Mouse (Mus musculus) liver, embryonic 11.5 days (tissue): ENCODE data around the gene Arhgap19. TPM values are rescaled to one million over a fixed set of nuclear protein-coding genes. Genes with fewer than 3 reads are reported as not detected.

Source experiments
- ATAC-seq: fragments of 200-750 bp; cut with Nextera tagmentation; replicated peaks from 2 replicates; pipeline ENCODE4 v1.8.0; 2017; ENCODE audit warnings: moderate number of reproducible peaks, mild to moderate bottlenecking, moderate TSS enrichment, moderate library complexity; ENCODE audit not compliant: low FRiP score
- DNase-seq: peaks from one replicate; pipeline ENCODE4 v3.0.0-alpha.2; 2017; ENCODE audit warnings: low spot score
- H3K27ac ChIP-seq: fragments of 300-500 bp; sonication (generic); 2 replicates; pipeline ENCODE4 v1.5.1; 2014; ENCODE audit warnings: mild to moderate bottlenecking, low read depth, low read length, control low read depth
- H3K27me3 ChIP-seq: fragments of 300-500 bp; sonication (generic); replicated peaks from 2 replicates; pipeline ENCODE4 v1.6.1; 2014; ENCODE audit warnings: low read length, mixed read lengths; ENCODE audit not compliant: control insufficient read depth, insufficient read depth
- H3K36me3 ChIP-seq: fragments of 300-500 bp; sonication (generic); 2 replicates; pipeline ENCODE4 v1.6.1; 2014; ENCODE audit warnings: mild to moderate bottlenecking, low read length, moderate library complexity, mixed read lengths; ENCODE audit not compliant: control insufficient read depth, insufficient read depth
- H3K4me1 ChIP-seq: fragments of 300-500 bp; sonication (generic); replicated peaks from 2 replicates; pipeline ENCODE4 v1.6.1; 2014; ENCODE audit warnings: low read length, mixed read lengths; ENCODE audit not compliant: control insufficient read depth, insufficient read depth
- H3K4me2 ChIP-seq: fragments of 300-500 bp; sonication (generic); 2 replicates; pipeline ENCODE4 v1.6.1; 2014; ENCODE audit warnings: mild to moderate bottlenecking, control low read depth, moderate library complexity
- H3K4me3 ChIP-seq: fragments of 300-500 bp; sonication (generic); 2 replicates; pipeline ENCODE4 v1.5.1; 2014; ENCODE audit warnings: low read depth, low read length, control low read depth
- H3K9ac ChIP-seq: fragments of 300-500 bp; sonication (generic); 2 replicates; pipeline ENCODE4 v1.6.1; 2014; ENCODE audit warnings: low read depth, low read length, control low read depth
- H3K9me3 ChIP-seq: fragments of 300-500 bp; sonication (generic); 2 replicates; pipeline ENCODE4 v1.6.1; 2016; ENCODE audit warnings: low read length, inconsistent platforms, mixed read lengths; ENCODE audit not compliant: control insufficient read depth
- WGBS: fragments of 180-500 bp; shearing (Covaris S2); extraction: QIAGEN DNeasy Blood & Tissue Kit; methylation state at CpG from one replicate; pipeline ENCODE4 v1.1.7; 2014; 5-methylcytosine and 5-hydroxymethylcytosine counted together
- polyA plus RNA-seq: library from polyadenylated mRNA; unstranded; fragments of >200 nt; fragmentation: Nextera tagmentation; extraction: Ambion mirVana; gene quantifications from 2 replicates; pipeline ENCODE4 v1.2.1, GENCODE M21; 2014

Gene Arhgap19
- polyA plus RNA-seq, 1 experiment from 2014 or later: 55.6 TPM

- ATAC-seq: no peak
- 82% methylated on average over 6 of the region's 6 CpGs for WGBS
Measured at GRCm38 (mm10) chr19:41759765-41760164, 42.1 kb downstream of the Arhgap19 start.

GRCm38 (mm10) chr19:41759270-41759669, 42.6 kb downstream of the Arhgap19 start:
- H3K27me3 ChIP-seq: no peaks in the 10 kb centered on the region
- no peak overlapping the region for H3K4me2 ChIP-seq
- WGBS: 91% methylated on average over 5 of the region's 5 CpGs
- H3K4me1 ChIP-seq: no peaks in the 10 kb centered on the region
- H3K9me3 ChIP-seq: no peaks in the 10 kb centered on the region
- no peak overlapping the region for H3K4me3 ChIP-seq
- DNase-seq (no peak), ATAC-seq (no peak)
- no peaks in the 10 kb centered on the region for H3K36me3 ChIP-seq
- no peak overlapping the region for H3K27ac ChIP-seq
- H3K9ac ChIP-seq: no peak overlapping the region

More at GRCm38 (mm10) chr19:41759765-41760164, 42.1 kb downstream of the Arhgap19 start:
- Histone ChIP-seq H3K9ac (no peak overlapping the region), H3K4me3 (no peak overlapping the region), H3K4me2 (no peak overlapping the region), H3K4me1 (no peaks in the 10 kb centered on the region), H3K27me3 (no peaks in the 10 kb centered on the region), H3K9me3 (no peaks in the 10 kb centered on the region), H3K27ac (no peak overlapping the region), H3K36me3 (no peaks in the 10 kb centered on the region)
- no peak for DNase-seq

- Histone ChIP-seq H3K4me3 (no peak overlapping the region), H3K36me3 (no peaks in the 10 kb centered on the region), H3K9ac (no peak overlapping the region), H3K4me2 (no peak overlapping the region), H3K9me3 (no peaks in the 10 kb centered on the region), H3K27ac (no peak overlapping the region), H3K27me3 (no peaks in the 10 kb centered on the region), H3K4me1 (no peaks in the 10 kb centered on the region)
- 87% methylated on average over 15 of the region's 15 CpGs for WGBS
- DNase-seq (no peak), ATAC-seq (no peak)
Measured at GRCm38 (mm10) chr19:41754760-41755159, 47.1 kb downstream of the Arhgap19 start.

GRCm38 (mm10) chr19:41751906-41752305, 49.9 kb downstream of the Arhgap19 start:
- 75% methylated on average over 11 of the region's 11 CpGs for WGBS
- no peaks in the 10 kb centered on the region for H3K27me3 ChIP-seq

GRCm38 (mm10) chr19:41747436-41747835, 54.4 kb downstream of the Arhgap19 start:
- Histone ChIP-seq H3K27me3 (peaks cover 24% of the 10 kb centered on the region), H3K9me3 (no peaks in the 10 kb centered on the region), H3K36me3 (no peaks in the 10 kb centered on the region), H3K4me2 (no peak overlapping the region), H3K4me3 (no peak overlapping the region), H3K27ac (no peak overlapping the region), H3K9ac (no peak overlapping the region), H3K4me1 (0 out of 2 replicates have a peak, but pooled peaks cover 3% of the 10 kb centered on the region)
- WGBS: 89% methylated on average over 14 of the region's 14 CpGs
- ATAC-seq: no peak
- no peak for DNase-seq

More at GRCm38 (mm10) chr19:41751906-41752305, 49.9 kb downstream of the Arhgap19 start:
- no peak for DNase-seq
- no peak overlapping the region for H3K9ac ChIP-seq
- ATAC-seq: no peak
- H3K36me3 ChIP-seq: no peaks in the 10 kb centered on the region
- no peaks in the 10 kb centered on the region for H3K4me1 ChIP-seq
- no peak overlapping the region for H3K4me2 ChIP-seq
- H3K4me3 ChIP-seq: no peak overlapping the region
- no peak overlapping the region for H3K27ac ChIP-seq
- H3K9me3 ChIP-seq: no peaks in the 10 kb centered on the region

GRCm38 (mm10) chr19:41745941-41746557, 55.8 kb downstream of the Arhgap19 start:
- peaks cover 38% of the 10 kb centered on the region for H3K27me3 ChIP-seq
- ATAC-seq (no peak), DNase-seq (no peak)
- no peaks in the 10 kb centered on the region for H3K9me3 ChIP-seq
- no peak overlapping the region for H3K4me2 ChIP-seq
- no peak overlapping the region for H3K27ac ChIP-seq
- no peak overlapping the region for H3K9ac ChIP-seq
- H3K4me3 ChIP-seq: no peak overlapping the region
- no peaks in the 10 kb centered on the region for H3K36me3 ChIP-seq
- WGBS: 67% methylated on average over 15 of the region's 15 CpGs
- 0 out of 2 replicates have a peak, but pooled peaks cover 3% of the 10 kb centered on the region for H3K4me1 ChIP-seq

- Histone ChIP-seq H3K36me3 (no peaks in the 10 kb centered on the region), H3K9me3 (no peaks in the 10 kb centered on the region), H3K4me1 (peaks cover 11% of the 10 kb centered on the region), H3K27ac (no peak within 1 kb of the TSS), H3K4me3 (peak within 1 kb of the TSS; percentile 27), H3K27me3 (peaks cover 64% of the 10 kb centered on the region), H3K9ac (no peak within 1 kb of the TSS), H3K4me2 (peak within 1 kb of the TSS; percentile 59)
- WGBS: under 1% methylated on average over 38 of the region's 44 CpGs
- no peak for ATAC-seq
- DNase-seq: no peak
Measured at GRCm38 (mm10) chr19:41743396-41743795, 58.5 kb downstream of the Arhgap19 start, which contains the start of gene Slit1. Slit1 (minus strand) TSS chr19:41743665.

- no peaks in the 10 kb centered on the region for H3K36me3 ChIP-seq
- 20% methylated on average over 4 of the region's 4 CpGs for WGBS
- H3K27me3 ChIP-seq: peaks cover 74% of the 10 kb centered on the region
- 0 out of 2 replicates have a peak overlapping the region, but pooled peaks have one; percentile 43 for H3K9ac ChIP-seq
- no peak overlapping the region for H3K27ac ChIP-seq
- no peak overlapping the region for H3K4me3 ChIP-seq
- no peak for DNase-seq
- peak overlapping the region; percentile 79; the same call in 1 of the 2 replicates for H3K4me2 ChIP-seq
- peaks cover 19% of the 10 kb centered on the region for H3K4me1 ChIP-seq
- no peaks in the 10 kb centered on the region for H3K9me3 ChIP-seq
- no peak for ATAC-seq
Measured at GRCm38 (mm10) chr19:41738896-41739295, 63.0 kb downstream of the Arhgap19 start.

- 17% methylated on average over 14 of the region's 14 CpGs for WGBS
- Histone ChIP-seq H3K27me3 (peaks cover 69% of the 10 kb centered on the region), H3K36me3 (no peaks in the 10 kb centered on the region), H3K9me3 (no peaks in the 10 kb centered on the region), H3K4me1 (peaks cover 19% of the 10 kb centered on the region), H3K4me2 (peak overlapping the region; percentile 79), H3K4me3 (peak overlapping the region; percentile 40), H3K27ac (0 out of 2 replicates have a peak overlapping the region, but pooled peaks have one; percentile 45), H3K9ac (peak overlapping the region; percentile 48)
- peak; percentile 89 for ATAC-seq
- peak; percentile 43 for DNase-seq
Measured at GRCm38 (mm10) chr19:41738429-41738805, 63.4 kb downstream of the Arhgap19 start.
